Mouse (Mus musculus) neural tube, embryonic 10.5 days (tissue): ENCODE results near the gene Tmem132a.

Experiments
- DNase-seq: peaks from one replicate; pipeline ENCODE4 v3.0.0-alpha.2; 2017; ENCODE audit warnings: low spot score; ENCODE audit errors: extremely low spot score

Gene Tmem132a

GRCm38 (mm10) chr19:10832030-10832429 lies 37.7 kb downstream of the Tmem132a start:
- DNase-seq, result no peak

- peak; percentile 49 for DNase-seq
These were observed 38.3 kb downstream of the Tmem132a start for GRCm38 (mm10) chr19:10831424-10831823.

DNA sequence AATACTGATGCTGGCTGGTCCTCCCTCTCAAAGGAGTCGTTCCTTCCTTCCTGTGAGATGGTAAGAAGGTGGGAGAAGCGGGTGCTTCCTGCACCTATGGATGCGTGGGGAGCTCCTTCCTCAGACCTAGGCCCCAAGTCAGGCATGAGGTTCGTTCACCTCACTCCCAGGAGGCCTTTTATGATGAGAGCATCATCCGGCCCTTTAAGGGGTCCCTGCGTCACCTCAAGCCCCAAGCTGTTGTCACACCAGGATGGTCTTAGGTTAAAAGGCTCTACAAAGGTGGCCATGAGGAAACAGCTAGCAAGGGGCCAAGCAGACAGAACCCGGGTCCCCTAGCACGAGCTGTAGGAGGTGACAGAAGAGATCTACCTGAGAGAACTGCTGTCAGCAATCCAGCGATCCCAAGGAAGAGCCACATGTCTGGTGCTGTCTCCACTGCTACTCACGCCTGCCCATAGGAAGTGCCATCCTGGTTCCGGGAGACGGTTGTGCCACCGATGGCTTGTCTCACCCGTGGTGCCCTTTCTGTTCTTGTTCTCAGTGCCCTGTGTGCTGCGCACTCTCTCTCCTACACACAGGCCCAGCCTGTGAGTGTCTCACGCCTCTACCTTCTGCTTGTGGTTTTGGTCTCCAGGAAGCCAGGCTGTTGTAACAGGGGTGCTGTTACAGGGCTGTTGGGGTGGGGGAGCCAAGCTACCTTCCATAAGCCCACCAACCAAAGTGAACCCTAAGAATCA lies 40.1 kb downstream of the Tmem132a start, which contains the start of gene Cd6:
Gene Cd6 (minus strand): TSS at position 623 of the 740 bp plus-strand sequence.
- DNase-seq, result no peak

DNA sequence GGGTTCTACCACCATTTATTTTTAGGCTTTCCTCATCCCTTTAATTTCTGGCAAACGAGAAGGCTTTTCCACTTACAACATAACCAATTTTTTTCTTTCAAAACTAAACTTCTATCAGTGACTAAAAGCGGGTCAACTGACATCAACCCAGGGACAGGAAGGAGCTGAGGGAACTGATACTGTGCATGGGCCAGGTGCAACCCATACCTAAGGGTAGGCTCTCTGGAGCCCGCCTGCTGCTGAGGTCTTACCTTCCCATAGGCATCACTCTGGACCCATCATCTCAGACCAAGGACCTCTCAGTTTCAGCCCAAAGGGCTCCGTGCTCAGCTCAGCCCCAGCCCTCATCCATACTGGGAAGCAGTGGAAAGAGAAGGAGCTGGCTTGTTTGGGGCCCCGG lies 41.4 kb downstream of the Tmem132a start:
- no peak for DNase-seq

GRCm38 (mm10) chr19:10824061-10824460 lies 45.7 kb downstream of the Tmem132a start:
- no peak for DNase-seq

DNA sequence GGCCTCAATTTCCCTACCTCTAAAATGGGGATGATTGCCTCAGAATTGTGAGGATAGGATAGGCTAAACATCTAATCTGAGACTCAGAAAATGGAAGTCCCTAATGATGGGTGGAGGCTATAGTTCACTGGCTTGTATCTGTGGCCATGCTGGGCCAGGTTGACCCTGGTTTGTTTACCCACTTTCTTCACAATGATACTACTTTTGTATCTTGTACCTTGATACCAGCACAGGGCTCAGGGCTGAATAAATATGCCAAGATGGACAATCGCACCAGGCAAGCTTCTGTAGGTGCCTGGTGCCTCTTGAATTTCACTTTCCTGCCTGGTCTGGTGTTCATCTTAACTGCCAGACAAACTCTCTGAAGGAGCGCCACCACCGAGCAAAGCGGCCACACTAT lies 47.2 kb downstream of the Tmem132a start:
- DNase-seq, result no peak

- no peak for DNase-seq
These were observed 48.4 kb downstream of the Tmem132a start for GRCm38 (mm10) chr19:10821319-10821718.

DNA sequence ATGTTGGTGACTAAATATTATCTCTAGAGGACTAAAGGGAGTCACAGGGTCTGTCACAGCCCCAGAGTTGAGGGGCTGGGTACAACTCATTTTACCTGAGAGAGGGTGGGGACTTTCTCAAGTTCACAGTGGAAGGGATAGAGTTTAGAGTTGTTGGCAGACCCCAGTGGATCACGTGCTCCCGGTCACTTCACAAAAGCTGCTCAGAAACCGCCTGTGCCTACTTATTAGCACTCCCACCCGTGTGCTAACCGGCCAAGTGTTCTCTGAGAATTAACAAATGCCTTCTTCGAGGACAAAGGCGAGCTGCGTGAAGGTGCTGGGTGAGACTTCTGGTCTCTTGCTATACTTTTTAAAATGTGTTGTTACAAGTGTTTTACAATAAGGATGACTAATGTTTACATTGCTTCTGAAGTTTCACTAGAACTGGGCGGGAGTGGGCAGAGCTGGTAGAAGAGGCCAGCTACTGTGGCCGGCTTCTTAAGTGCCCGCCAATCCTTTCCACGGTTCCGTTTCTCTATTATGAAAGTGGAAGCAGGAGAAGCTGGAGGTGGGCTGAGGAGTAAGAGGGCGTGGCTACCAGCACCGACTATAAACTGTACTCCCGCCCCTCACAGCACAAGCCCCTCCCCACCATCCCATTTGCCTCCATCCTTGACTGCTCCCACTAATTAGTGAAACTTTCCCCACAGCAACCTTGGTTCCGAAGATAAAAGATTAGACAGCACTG lies 51.4 kb downstream of the Tmem132a start:
- DNase-seq, result no peak

- no peak for DNase-seq
These were observed 53.3 kb downstream of the Tmem132a start for GRCm38 (mm10) chr19:10816462-10816861.

- DNase-seq, result no peak
These were observed 53.9 kb downstream of the Tmem132a start for GRCm38 (mm10) chr19:10815871-10816270.

DNA sequence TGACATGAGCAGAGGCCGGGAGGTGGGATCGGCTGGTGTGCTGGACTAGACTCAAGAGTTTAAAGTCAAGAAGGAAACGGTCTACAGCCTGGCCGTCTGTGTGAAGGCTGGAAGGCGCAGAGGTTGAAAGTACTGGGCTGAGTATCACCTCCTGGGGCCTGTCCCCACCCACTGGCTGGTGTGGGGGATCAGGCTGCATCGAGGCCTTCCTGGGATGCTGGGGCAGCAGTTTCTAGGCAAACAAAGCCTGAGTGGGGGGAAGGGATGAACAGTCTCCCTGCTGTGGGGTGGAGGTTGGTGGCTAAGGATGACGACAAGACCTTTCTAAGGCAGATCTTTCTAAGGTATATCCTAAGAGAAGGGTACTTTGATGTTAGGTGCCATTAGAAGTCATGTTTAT lies 55.8 kb downstream of the Tmem132a start:
- no peak for DNase-seq

- no peak for DNase-seq
These were observed 56.7 kb downstream of the Tmem132a start for GRCm38 (mm10) chr19:10813039-10813438.

- no peak for DNase-seq
These were observed 58.3 kb downstream of the Tmem132a start for GRCm38 (mm10) chr19:10811471-10811870.

- DNase-seq, result no peak
These were observed 59.6 kb downstream of the Tmem132a start for GRCm38 (mm10) chr19:10810176-10810492.

DNA sequence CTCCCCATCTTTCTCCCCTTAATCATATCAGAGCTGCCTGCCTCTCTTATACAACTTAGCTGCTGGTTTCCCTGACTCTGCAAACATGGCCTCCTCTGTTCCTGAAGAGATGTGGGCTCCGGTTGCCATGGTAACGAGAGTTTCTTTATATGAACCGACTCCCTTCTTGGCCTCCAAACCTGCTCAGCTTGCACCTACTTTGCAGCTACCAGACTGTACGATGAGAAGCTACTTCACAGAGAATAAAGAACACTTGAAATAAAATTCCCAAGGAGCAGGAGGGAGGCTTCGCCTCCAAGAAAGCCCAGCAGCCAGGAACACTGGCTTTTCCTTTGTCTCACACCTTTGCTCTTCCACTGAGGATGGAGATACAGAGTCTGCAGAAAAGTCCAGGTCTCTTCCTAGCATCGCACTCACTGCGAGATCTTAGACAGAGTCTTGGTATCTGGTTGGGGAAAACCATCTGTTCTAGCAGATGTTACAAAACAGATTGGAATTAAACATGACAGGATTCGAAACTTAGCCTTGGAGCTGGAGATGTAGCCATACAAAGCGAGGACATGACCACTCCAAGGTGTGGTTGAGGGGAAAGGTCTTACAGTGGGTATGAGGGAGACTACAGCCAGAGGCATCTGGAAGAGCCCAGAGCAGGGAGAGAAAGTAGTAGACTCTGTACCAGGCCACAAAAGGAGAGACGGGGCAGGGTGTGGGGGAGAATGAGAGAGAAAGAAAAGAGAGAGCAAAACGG lies 60.1 kb downstream of the Tmem132a start:
- no peak for DNase-seq

GRCm38 (mm10) chr19:10808524-10809233 lies 61.1 kb downstream of the Tmem132a start:
- DNase-seq, result no peak
